Comparison of ENCODE assay signal across 28 mouse cellular contexts in genomic region chr12:98820781-98821180, GRCm38 (mm10).
DNase-seq lines count a peak whose midpoint lies in the region; ATAC-seq and TF ChIP-seq lines count a peak whose summit lies in the region.
"Had no signal": no experiment of that assay in that cellular context is flagged by ENCODE, and none has a peak within 500 bp of the region (broad histone marks: within the 10 kb centered on the region; RNA-seq: fewer than 3 reads in every experiment).

No protein-coding gene starts in this region.

- H3K4me2 ChIP-seq in embryonic facial prominence, embryonic 11.5 days (ENCODE audit: low read depth, low read length), result no peak overlapping the region
- no peak overlapping the region for H3K4me2 ChIP-seq in midbrain, embryonic 14.5 days (ENCODE audit: low read length)
- H3K4me2 ChIP-seq: embryonic facial prominence, embryonic 12.5 days; kidney, embryonic 15.5 days; limb, embryonic 13.5 days; liver, embryonic 11.5 days; lung, embryonic 15.5 days had no signal

- no peak overlapping the region for H3K9ac ChIP-seq in embryonic facial prominence, embryonic 11.5 days (replicated peaks; ENCODE audit: low read length)
- no peak overlapping the region for H3K9ac ChIP-seq in midbrain, embryonic 14.5 days (replicated peaks; ENCODE audit: low read length)
- H3K9ac ChIP-seq: embryonic facial prominence, embryonic 12.5 days; kidney, embryonic 15.5 days; limb, embryonic 13.5 days; lung, embryonic 15.5 days had no signal

- H3K4me1 ChIP-seq in embryonic facial prominence, embryonic 11.5 days (ENCODE audit: control insufficient read depth, insufficient read depth, low read length), result no peaks in the 10 kb centered on the region
- no peaks in the 10 kb centered on the region for H3K4me1 ChIP-seq in embryonic facial prominence, embryonic 10.5 days
- H3K4me1 ChIP-seq in bone marrow macrophage, adult 2 months (ENCODE audit: control insufficient read depth, insufficient read depth, low read length), result peaks cover 13% of the 10 kb centered on the region
- H3K4me1 ChIP-seq in midbrain, embryonic 14.5 days (ENCODE audit: control insufficient read depth, insufficient read depth, low read length), result no peaks in the 10 kb centered on the region
- H3K4me1 ChIP-seq: embryonic facial prominence, embryonic 12.5 days; kidney, embryonic 15.5 days; limb, embryonic 13.5 days; lung, embryonic 15.5 days had no signal

- H3K27ac ChIP-seq in embryonic facial prominence, embryonic 11.5 days (replicated peaks; ENCODE audit: low read depth, low read length), result no peak overlapping the region
- H3K27ac ChIP-seq in embryonic facial prominence, embryonic 10.5 days (replicated peaks), result no peak overlapping the region
- peak overlapping the region; percentile 57 for H3K27ac ChIP-seq in bone marrow macrophage, adult 2 months (ENCODE audit: insufficient read depth, low read depth, low read length)
- H3K27ac ChIP-seq in midbrain, embryonic 14.5 days (replicated peaks; ENCODE audit: low read depth, low read length), result no peak overlapping the region; the same call in 1 of the 2 replicates
- H3K27ac ChIP-seq: embryonic facial prominence, embryonic 12.5 days; kidney, embryonic 15.5 days; layer of hippocampus, adult 2 months; limb, embryonic 13.5 days; lung, embryonic 15.5 days; stomach, postnatal 0 days had no signal

- WGBS in embryonic facial prominence, embryonic 11.5 days, result 87% methylated on average over 2 of the region's 2 CpGs
- WGBS in embryonic facial prominence, embryonic 10.5 days, result 86% methylated on average over 2 of the region's 2 CpGs
- 48% methylated on average over 2 of the region's 2 CpGs for WGBS in midbrain, embryonic 14.5 days

- intact Hi-C loops in heart, postnatal 25 days (cut with DNase I), result no loop called here

- no peak overlapping the region for H3K4me3 ChIP-seq in embryonic facial prominence, embryonic 11.5 days (ENCODE audit: low read depth, low read length)
- no peak overlapping the region for H3K4me3 ChIP-seq in embryonic facial prominence, embryonic 10.5 days
- H3K4me3 ChIP-seq in bone marrow macrophage, adult 2 months (ENCODE audit: insufficient read depth, low read length), result no peak overlapping the region
- H3K4me3 ChIP-seq in midbrain, embryonic 14.5 days (replicated peaks; ENCODE audit: low read depth, low read length), result no peak overlapping the region
- H3K4me3 ChIP-seq: embryonic facial prominence, embryonic 12.5 days; kidney, embryonic 15.5 days; layer of hippocampus, adult 2 months; limb, embryonic 13.5 days; lung, embryonic 15.5 days; megakaryocyte, embryonic 14.5 days had no signal

- H3K9me3 ChIP-seq in embryonic facial prominence, embryonic 11.5 days (replicated peaks; ENCODE audit: control insufficient read depth, low read length), result no peaks in the 10 kb centered on the region
- no peaks in the 10 kb centered on the region for H3K9me3 ChIP-seq in embryonic facial prominence, embryonic 10.5 days
- no peaks in the 10 kb centered on the region for H3K9me3 ChIP-seq in midbrain, embryonic 14.5 days (ENCODE audit: control insufficient read depth, low read length)
- H3K9me3 ChIP-seq: embryonic facial prominence, embryonic 12.5 days; G1E; kidney, embryonic 15.5 days; limb, embryonic 13.5 days; lung, embryonic 15.5 days; megakaryocyte, embryonic 14.5 days had no signal

- ATAC-seq in embryonic facial prominence, embryonic 11.5 days (replicated peaks; ENCODE audit: insufficient number of reproducible peaks, low FRiP score, low TSS enrichment, low read depth), result 0 out of 2 replicates have a peak, but pooled peaks have one; percentile 62
- ATAC-seq in midbrain, embryonic 14.5 days (ENCODE audit: low FRiP score, low TSS enrichment), result peak; percentile 53; the same call in 1 of the 2 replicates
- ATAC-seq in monocyte, adult 5-6 weeks (replicated peaks; ENCODE audit: insufficient number of reproducible peaks, low FRiP score, low TSS enrichment, poor library complexity, severe bottlenecking), result no peak
- ATAC-seq: hindbrain, embryonic 16.5 days; Patski had no signal

- no peak for TF ChIP-seq CTCF in bone marrow macrophage, adult 2 months (IDR thresholded peaks at IDR 0.05; ENCODE audit: low read depth, low read length)

- no peaks in the 10 kb centered on the region for H3K27me3 ChIP-seq in embryonic facial prominence, embryonic 11.5 days (ENCODE audit: control insufficient read depth, insufficient read depth, low read length)
- no peaks in the 10 kb centered on the region for H3K27me3 ChIP-seq in embryonic facial prominence, embryonic 10.5 days (replicated peaks; ENCODE audit: low read depth, poor library complexity, severe bottlenecking)
- H3K27me3 ChIP-seq in midbrain, embryonic 14.5 days (ENCODE audit: control insufficient read depth, insufficient read depth, low read length), result no peaks in the 10 kb centered on the region
- H3K27me3 ChIP-seq: embryonic facial prominence, embryonic 12.5 days; kidney, embryonic 15.5 days; limb, embryonic 13.5 days; lung, embryonic 15.5 days; megakaryocyte, embryonic 14.5 days; Patski had no signal

- H3K36me3 ChIP-seq in embryonic facial prominence, embryonic 11.5 days (replicated peaks; ENCODE audit: control insufficient read depth, insufficient read depth, low read depth, low read length), result no peaks in the 10 kb centered on the region
- peaks cover 10% of the 10 kb centered on the region; the same call in 1 of the 2 replicates for H3K36me3 ChIP-seq in embryonic facial prominence, embryonic 10.5 days (replicated peaks)
- H3K36me3 ChIP-seq in midbrain, embryonic 14.5 days (ENCODE audit: control insufficient read depth, insufficient read depth, low read length), result peaks cover 42% of the 10 kb centered on the region
- H3K36me3 ChIP-seq: kidney, embryonic 15.5 days; limb, embryonic 13.5 days; lung, embryonic 15.5 days had no signal

- no peak for TF ChIP-seq POLR2A in bone marrow macrophage, adult 2 months (IDR thresholded peaks at IDR 0.05; ENCODE audit: borderline replicate concordance, low read depth, low read length)

- DNase-seq in embryonic facial prominence, embryonic 11.5 days (ENCODE audit: low spot score), result no peak
- no peak for DNase-seq in embryonic facial prominence, embryonic 10.5 days (ENCODE audit: low spot score)
- peak; percentile 51 for DNase-seq in heart, adult 11 months
- DNase-seq in heart, postnatal 25 days (ENCODE audit: low spot score), result no peak
- DNase-seq in midbrain, embryonic 14.5 days, result peak; percentile 29
- DNase-seq: adrenal gland, postnatal 10 days; cerebellum, adult 18-20 months; cerebellum, postnatal 10 days; heart, postnatal 14 days; kidney, adult 18-20 months; kidney, postnatal 36 days; right cerebral cortex, postnatal 25 days; spleen, adult 18-20 months; thymus, adult 18-20 months; thymus, postnatal 25 days had no signal

Comparison
In these comparisons a context has a peak if more than half of its experiments do, and no peak if none do; other contexts are left out.
1. DNase-seq: peak in heart, adult 11 months (single experiment) and midbrain, embryonic 14.5 days (single experiment); none in embryonic facial prominence, embryonic 11.5 days (single experiment), embryonic facial prominence, embryonic 10.5 days (single experiment) and heart, postnatal 25 days (single experiment).